Mouse (Mus musculus) CD4-positive, CD25-positive, alpha-beta regulatory T cell, adult 4 months (primary cell): ENCODE results near the gene Lgals4. TPM values are rescaled to one million over a fixed set of nuclear protein-coding genes. Genes with fewer than 3 reads are reported as not detected.

ENCODE experiments used
- ATAC-seq: one replicate; pipeline ENCODE4 v1.8.0; 2017
- polyA plus RNA-seq, 2 experiments: library from polyadenylated mRNA; unstranded; fragments of 100-300 nt; shearing (Covaris generic); gene quantifications; one replicate each; pipeline ENCODE4 v1.2.1; 2017

Lgals4 gene
- 10 to 100 TPM; 28.0 to 57.1 TPM for polyA plus RNA-seq

GRCm38 (mm10) chr7:28833723-28834347 lies at the start of gene Lgals4:
Gene Lgals4, plus strand, starts transcription at chr7:28833854.
- ATAC-seq: no peak

- no peak for ATAC-seq
Measured at GRCm38 (mm10) chr7:28785161-28785560, 48.5 kb upstream of the Lgals4 start.

GRCm38 (mm10) chr7:28787884-28788283 lies 45.8 kb upstream of the Lgals4 start:
- no peak for ATAC-seq

- peak; percentile 83 for ATAC-seq
Measured at GRCm38 (mm10) chr7:28788307-28789195, 45.1 kb upstream of the Lgals4 start, which contains the start of gene Rinl. Gene Rinl, plus strand, starts transcription at chr7:28788969.

DNA sequence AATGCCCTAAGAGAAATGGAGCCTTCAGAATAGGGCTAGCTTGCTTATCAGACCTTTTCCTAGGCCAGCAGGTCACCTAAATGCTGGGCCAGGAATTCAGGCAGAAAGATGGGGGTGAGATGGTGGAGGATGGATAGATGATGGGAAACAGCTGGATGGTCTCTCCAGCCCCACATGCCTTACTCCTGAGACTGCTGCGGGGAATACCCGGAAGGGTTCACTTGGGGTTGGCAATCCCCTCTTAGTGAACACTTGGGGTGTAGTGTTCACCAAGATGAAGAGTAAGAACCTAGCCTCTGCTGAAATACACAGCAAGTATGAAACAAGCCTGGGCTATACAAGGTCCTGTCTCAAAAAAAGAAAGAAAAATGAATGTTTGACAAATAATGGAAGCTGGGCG lies 44.4 kb upstream of the Lgals4 start:
- no peak for ATAC-seq

GRCm38 (mm10) chr7:28790066-28790806 lies 43.4 kb upstream of the Lgals4 start:
- no peak for ATAC-seq

DNA sequence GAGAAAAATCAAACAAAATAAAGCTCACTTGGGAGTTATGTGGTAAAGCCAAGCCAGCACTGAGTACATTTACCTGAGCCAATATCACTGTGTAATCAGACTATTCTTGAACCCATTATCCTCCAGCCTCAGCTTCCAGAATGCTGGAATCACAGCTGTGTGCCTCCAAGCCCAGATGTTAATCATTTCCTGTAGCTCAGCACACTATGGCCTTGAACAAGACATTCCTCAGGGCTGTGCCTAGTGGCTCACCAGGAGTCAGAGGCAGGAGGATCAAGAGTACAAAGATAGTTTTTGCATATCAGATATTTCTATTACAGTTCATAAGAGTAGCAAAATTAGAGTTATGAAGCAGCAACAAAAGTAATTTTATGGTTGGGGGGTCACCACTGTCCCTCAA lies 41.9 kb upstream of the Lgals4 start:
- ATAC-seq: no peak

- peak; percentile 75 for ATAC-seq
Measured at GRCm38 (mm10) chr7:28792391-28793185, 41.1 kb upstream of the Lgals4 start.

GRCm38 (mm10) chr7:28793834-28794233 lies 39.8 kb upstream of the Lgals4 start:
- ATAC-seq: no peak

GRCm38 (mm10) chr7:28794496-28794895 lies 39.2 kb upstream of the Lgals4 start:
- ATAC-seq: peak; percentile 33

- peak; percentile 7 for ATAC-seq
Measured at GRCm38 (mm10) chr7:28795832-28796231, 37.8 kb upstream of the Lgals4 start.

GRCm38 (mm10) chr7:28796562-28796975 lies 37.1 kb upstream of the Lgals4 start:
- peak; percentile 17 for ATAC-seq

GRCm38 (mm10) chr7:28799994-28800393 lies 33.7 kb upstream of the Lgals4 start:
- ATAC-seq: peak; percentile 83

DNA sequence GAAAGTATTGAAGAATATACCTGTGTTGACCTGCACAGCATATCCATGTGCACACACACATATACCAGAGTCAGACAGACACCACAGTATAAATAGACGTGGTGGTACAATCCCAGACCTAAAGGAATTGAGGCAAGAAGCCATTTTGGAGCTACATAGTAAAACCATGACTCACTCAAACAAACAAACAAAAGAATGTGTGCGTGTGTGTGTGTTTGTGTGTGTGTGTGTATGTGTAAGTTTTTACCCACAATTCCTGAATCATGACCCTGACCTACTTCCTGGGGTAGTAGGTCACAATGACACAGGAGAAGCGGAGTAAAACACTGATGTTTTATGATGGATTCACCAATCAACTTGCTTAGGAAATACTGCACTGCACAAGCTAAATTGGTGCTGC lies 32.2 kb upstream of the Lgals4 start:
- ATAC-seq: no peak

DNA sequence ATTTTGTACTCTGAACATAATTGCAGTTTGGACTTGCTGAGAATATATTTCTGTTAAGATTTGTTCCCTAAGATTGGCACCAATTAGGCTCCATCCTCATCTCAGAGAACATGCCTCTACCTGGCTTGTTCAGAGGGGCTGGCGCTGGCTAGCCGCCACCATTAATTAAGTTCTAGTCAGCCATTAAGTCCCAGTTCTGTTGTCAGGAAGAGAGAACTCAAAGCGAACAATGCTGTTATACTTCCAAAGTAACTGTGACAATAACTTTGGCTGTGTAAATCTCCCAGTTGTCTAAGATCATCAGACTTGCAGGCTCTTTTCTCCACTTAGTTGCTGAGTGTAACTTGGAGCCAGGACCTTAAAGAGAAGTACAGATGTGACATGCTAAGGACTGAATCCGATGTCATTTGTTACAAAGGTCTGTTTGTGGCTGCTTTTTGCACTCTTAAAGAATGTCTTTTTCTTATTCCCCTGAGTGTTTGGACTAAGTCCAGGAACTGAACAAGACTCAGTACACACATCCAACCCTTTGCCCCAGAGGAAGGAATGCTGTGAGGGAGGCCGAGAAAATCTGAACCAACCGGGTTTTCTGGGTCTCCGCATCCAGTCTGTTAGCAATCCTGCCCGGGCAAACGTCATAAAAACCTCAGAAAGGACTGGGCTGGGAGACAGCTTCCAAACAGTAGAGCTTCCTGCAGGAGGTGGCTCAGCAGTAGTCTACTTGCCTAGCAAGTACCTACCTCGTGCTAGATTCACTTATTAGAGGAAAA lies 31.6 kb upstream of the Lgals4 start:
- ATAC-seq: no peak

- ATAC-seq: no peak
Measured at GRCm38 (mm10) chr7:28802846-28803588, 30.6 kb upstream of the Lgals4 start.

DNA sequence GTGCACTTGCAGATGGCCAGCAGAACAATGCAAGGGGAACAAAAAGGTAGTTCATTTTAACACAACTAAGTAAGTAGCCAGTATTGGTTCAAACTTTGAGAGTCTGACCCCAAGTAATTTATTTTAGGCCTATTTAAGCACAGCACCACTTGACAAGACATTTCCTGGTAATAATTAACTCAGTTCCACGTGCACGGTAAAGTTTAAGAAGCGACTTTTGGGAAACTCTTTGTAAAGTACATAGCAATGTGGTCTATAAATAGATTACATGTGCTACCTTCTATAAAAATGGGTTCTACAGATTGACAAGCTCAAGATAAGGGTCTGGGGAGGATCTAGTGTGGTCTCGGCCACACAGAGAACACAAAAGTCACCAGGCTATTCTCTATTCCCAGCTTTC lies 29.9 kb upstream of the Lgals4 start:
- no peak for ATAC-seq

GRCm38 (mm10) chr7:28806869-28807268 lies 26.8 kb upstream of the Lgals4 start:
- ATAC-seq: no peak

DNA sequence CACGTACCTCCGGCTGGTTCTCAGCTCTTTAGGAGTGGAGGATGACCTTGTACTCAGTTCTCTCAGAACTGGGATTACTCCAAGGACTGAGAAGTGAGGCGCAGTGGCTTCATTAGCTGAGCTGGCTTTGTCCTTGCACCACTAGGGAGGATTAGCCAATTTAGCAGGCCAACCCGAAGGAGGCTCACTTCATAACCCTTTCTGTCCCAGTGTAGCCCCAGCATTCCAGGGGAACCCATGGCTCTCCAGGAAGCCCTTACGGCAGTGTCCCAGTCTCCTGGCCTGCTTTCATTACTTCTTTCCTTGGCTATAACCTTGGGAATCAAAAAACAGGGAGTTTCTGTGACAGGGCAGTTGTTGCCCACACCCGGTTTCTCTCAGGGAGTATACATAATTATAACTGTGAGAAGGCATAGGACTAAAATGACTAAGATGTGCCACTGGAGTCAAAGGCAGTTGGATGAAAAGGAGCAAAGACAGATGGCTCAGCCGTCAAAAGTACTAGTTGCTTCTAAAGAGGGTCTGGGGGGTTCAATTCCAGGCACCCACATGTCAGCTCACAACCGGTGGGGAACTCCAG lies 25.9 kb upstream of the Lgals4 start:
- no peak for ATAC-seq

DNA sequence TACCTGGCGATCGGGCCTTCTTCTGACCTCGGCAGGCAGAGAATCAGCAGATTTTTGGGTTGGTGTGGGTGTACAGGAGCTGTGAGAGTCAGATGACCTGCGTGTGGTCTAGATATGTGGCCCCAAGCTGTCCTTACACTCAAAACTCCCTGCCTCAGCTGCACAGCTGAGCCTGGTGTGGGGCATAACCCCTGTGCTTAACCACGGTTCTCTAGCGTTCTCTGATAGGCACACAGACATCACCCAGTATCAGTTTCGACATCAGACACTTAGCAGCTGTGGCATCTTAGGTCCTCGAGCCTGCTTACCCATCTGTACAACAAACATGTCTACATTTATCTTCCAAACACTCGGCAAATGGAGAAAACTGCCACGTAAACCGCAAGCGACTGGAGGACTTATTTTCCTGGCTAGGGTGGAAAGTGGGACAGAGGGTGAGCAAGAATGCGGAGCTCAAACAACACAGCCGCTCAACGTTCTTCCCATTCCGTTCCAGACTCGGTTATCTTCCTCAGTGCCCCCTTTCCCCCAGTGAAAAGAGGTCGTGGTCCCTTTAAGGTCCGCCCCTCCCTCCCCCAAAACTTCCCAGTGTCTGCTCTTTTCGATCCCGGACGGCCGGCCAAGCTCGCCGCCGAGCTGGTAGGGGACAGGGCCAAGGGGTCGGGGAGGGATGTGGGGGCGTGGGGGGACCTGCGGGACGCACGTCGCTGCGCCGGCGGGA lies 25.3 kb upstream of the Lgals4 start, which contains the start of gene Hnrnpl:
Hnrnpl (plus strand) TSS at position 321 of the 721 bp plus-strand sequence.
- ATAC-seq: peak; percentile 24
